Comparison of ENCODE assay signal across 15 mouse cellular contexts in the genomic region with DNA sequence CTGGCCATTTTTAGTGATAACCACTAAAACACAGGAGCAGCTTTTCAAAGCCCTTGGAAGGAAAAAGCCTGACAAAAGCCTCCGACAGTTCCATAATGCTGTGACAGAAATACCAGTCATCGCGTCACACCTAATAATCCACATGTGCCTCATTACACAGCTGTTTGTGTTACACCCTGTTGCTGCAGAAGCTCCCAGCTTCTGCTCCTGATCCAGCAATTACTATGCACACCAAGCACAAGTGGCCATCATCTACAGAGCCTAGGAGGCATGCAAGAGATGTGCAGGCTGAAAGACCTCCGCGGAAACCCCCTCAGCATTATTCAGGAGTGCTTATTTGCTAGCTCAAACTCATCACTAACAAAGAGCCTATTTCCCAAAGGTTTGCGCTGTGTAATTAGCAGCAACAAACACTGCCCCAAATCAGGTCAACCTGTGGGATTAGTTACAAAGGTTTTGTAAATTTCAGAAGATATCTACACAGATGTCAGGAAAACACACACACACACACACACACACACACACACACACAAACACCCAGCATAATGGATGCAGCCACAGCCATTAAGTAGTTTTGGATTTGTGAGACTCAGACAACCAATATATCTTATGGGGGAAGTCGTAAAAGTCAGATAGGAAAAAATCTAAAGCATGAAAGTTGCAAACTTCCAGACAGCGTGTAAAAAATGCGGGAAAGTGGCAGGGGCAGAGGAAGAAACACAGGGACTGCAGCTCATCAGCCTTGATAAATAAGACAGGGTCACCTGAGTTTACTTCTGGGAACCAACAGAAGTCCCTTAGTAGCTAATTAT.
A peak's percentile ranks its signal among the peaks of the same experiment; 100 is the strongest.
DNase-seq lines count a peak whose midpoint lies in the region; ATAC-seq and TF ChIP-seq lines count a peak whose summit lies in the region.
"Had no signal": no experiment of that assay in that cellular context is flagged by ENCODE, and none has a peak within 500 bp of the region (broad histone marks: within the 10 kb centered on the region; RNA-seq: fewer than 3 reads in every experiment).

No protein-coding gene starts in this region.

- no peak overlapping the region for H3K4me3 ChIP-seq in hindbrain, embryonic 13.5 days
- H3K4me3 ChIP-seq in hindbrain, embryonic 12.5 days = no peak overlapping the region
- H3K4me3 ChIP-seq in lung, embryonic 14.5 days (ENCODE audit: low read depth, low read length) = no peak overlapping the region
- H3K4me3 ChIP-seq in lung, postnatal 0 days (ENCODE audit: low read depth, low read length) = no peak overlapping the region
- H3K4me3 ChIP-seq in hindbrain, embryonic 16.5 days (ENCODE audit: low read length) = no peak overlapping the region
- H3K4me3 ChIP-seq in midbrain, embryonic 15.5 days = no peak overlapping the region
- H3K4me3 ChIP-seq: embryonic facial prominence, embryonic 15.5 days; heart, embryonic 15.5 days had no signal

- H3K27ac ChIP-seq in hindbrain, embryonic 13.5 days = 0 out of 2 replicates have a peak overlapping the region, but pooled peaks have one; percentile 15
- no peak overlapping the region for H3K27ac ChIP-seq in hindbrain, embryonic 12.5 days
- H3K27ac ChIP-seq in lung, embryonic 14.5 days (ENCODE audit: low read depth) = no peak overlapping the region
- no peak overlapping the region for H3K27ac ChIP-seq in lung, postnatal 0 days (ENCODE audit: low read length)
- H3K27ac ChIP-seq in hindbrain, embryonic 16.5 days (ENCODE audit: low read depth, low read length) = no peak overlapping the region
- no peak overlapping the region for H3K27ac ChIP-seq in midbrain, embryonic 15.5 days
- H3K27ac ChIP-seq: embryonic facial prominence, embryonic 15.5 days; heart, embryonic 15.5 days had no signal

- no peaks in the 10 kb centered on the region for H3K9me3 ChIP-seq in hindbrain, embryonic 13.5 days
- H3K9me3 ChIP-seq in hindbrain, embryonic 12.5 days (replicated peaks) = no peaks in the 10 kb centered on the region; the same call in 1 of the 2 replicates
- no peaks in the 10 kb centered on the region for H3K9me3 ChIP-seq in lung, embryonic 14.5 days (ENCODE audit: low read depth, low read length)
- no peaks in the 10 kb centered on the region for H3K9me3 ChIP-seq in lung, postnatal 0 days (ENCODE audit: low read length)
- H3K9me3 ChIP-seq in hindbrain, embryonic 16.5 days (ENCODE audit: control insufficient read depth, low read length) = no peaks in the 10 kb centered on the region
- no peaks in the 10 kb centered on the region for H3K9me3 ChIP-seq in midbrain, embryonic 15.5 days
- H3K9me3 ChIP-seq: embryonic facial prominence, embryonic 15.5 days; heart, embryonic 15.5 days had no signal

- H3K27me3 ChIP-seq in hindbrain, embryonic 13.5 days = no peaks in the 10 kb centered on the region
- no peaks in the 10 kb centered on the region for H3K27me3 ChIP-seq in hindbrain, embryonic 12.5 days
- no peaks in the 10 kb centered on the region for H3K27me3 ChIP-seq in lung, embryonic 14.5 days (ENCODE audit: insufficient read depth, low read length)
- no peaks in the 10 kb centered on the region for H3K27me3 ChIP-seq in lung, postnatal 0 days (replicated peaks; ENCODE audit: insufficient read depth, low read length)
- no peaks in the 10 kb centered on the region for H3K27me3 ChIP-seq in hindbrain, embryonic 16.5 days (replicated peaks; ENCODE audit: control insufficient read depth, insufficient read depth, low read length)
- H3K27me3 ChIP-seq in midbrain, embryonic 15.5 days (replicated peaks) = no peaks in the 10 kb centered on the region
- H3K27me3 ChIP-seq: embryonic facial prominence, embryonic 15.5 days; heart, embryonic 15.5 days had no signal

- no peak overlapping the region for H3K9ac ChIP-seq in hindbrain, embryonic 13.5 days
- no peak overlapping the region for H3K9ac ChIP-seq in hindbrain, embryonic 12.5 days
- H3K9ac ChIP-seq in lung, embryonic 14.5 days = no peak overlapping the region
- H3K9ac ChIP-seq in lung, postnatal 0 days (replicated peaks; ENCODE audit: low read depth) = no peak overlapping the region
- peak overlapping the region; percentile 31; the same call in 1 of the 2 replicates for H3K9ac ChIP-seq in hindbrain, embryonic 16.5 days (ENCODE audit: low read depth, low read length)
- no peak overlapping the region for H3K9ac ChIP-seq in midbrain, embryonic 15.5 days
- H3K9ac ChIP-seq: embryonic facial prominence, embryonic 15.5 days; heart, embryonic 15.5 days had no signal

- DNase-seq in lung, embryonic 14.5 days = peak; percentile 65
- no peak for DNase-seq in lung, postnatal 0 days (ENCODE audit: low spot score)
- no peak for DNase-seq in gastrocnemius, postnatal 10 days
- no peak for DNase-seq in gastrocnemius, adult 8-10 months (ENCODE audit: low spot score in 2 of 2)
- DNase-seq: adrenal gland, postnatal 10 days; cerebellum, postnatal 14 days; left cerebral cortex, postnatal 4 days; thymus, postnatal 14 days had no signal

- no peak for TF ChIP-seq CTCF in lung, embryonic 14.5 days (IDR thresholded peaks at IDR 0.05; ENCODE audit: low read depth)
- no peak for TF ChIP-seq CTCF in lung, postnatal 0 days (IDR thresholded peaks at IDR 0.05)

- ATAC-seq in hindbrain, embryonic 13.5 days (ENCODE audit: low FRiP score) = peak; percentile 46; the same call in 1 of the 2 replicates
- no peak for ATAC-seq in hindbrain, embryonic 12.5 days (ENCODE audit: low FRiP score)
- no peak for ATAC-seq in lung, embryonic 14.5 days (ENCODE audit: insufficient read depth)
- ATAC-seq in lung, postnatal 0 days = no peak
- peak; percentile 58 for ATAC-seq in hindbrain, embryonic 16.5 days
- 0 out of 2 replicates have a peak, but pooled peaks have one; percentile 12 for ATAC-seq in midbrain, embryonic 15.5 days (replicated peaks)

- no peak overlapping the region for H3K4me2 ChIP-seq in hindbrain, embryonic 13.5 days
- H3K4me2 ChIP-seq in hindbrain, embryonic 12.5 days (replicated peaks) = no peak overlapping the region
- H3K4me2 ChIP-seq in lung, embryonic 14.5 days = no peak overlapping the region
- H3K4me2 ChIP-seq in lung, postnatal 0 days (replicated peaks; ENCODE audit: low read depth, low read length) = no peak overlapping the region
- no peak overlapping the region for H3K4me2 ChIP-seq in hindbrain, embryonic 16.5 days (ENCODE audit: low read length)
- H3K4me2 ChIP-seq in midbrain, embryonic 15.5 days = no peak overlapping the region
- H3K4me2 ChIP-seq: embryonic facial prominence, embryonic 15.5 days; heart, embryonic 15.5 days had no signal

- no peak for TF ChIP-seq EP300 in lung, postnatal 0 days (IDR thresholded peaks at IDR 0.05)

- H3K36me3 ChIP-seq in hindbrain, embryonic 13.5 days = no peaks in the 10 kb centered on the region
- H3K36me3 ChIP-seq in hindbrain, embryonic 12.5 days = no peaks in the 10 kb centered on the region
- H3K36me3 ChIP-seq in lung, embryonic 14.5 days (ENCODE audit: insufficient read depth) = no peaks in the 10 kb centered on the region
- no peaks in the 10 kb centered on the region for H3K36me3 ChIP-seq in lung, postnatal 0 days (ENCODE audit: insufficient read depth, low read length)
- no peaks in the 10 kb centered on the region for H3K36me3 ChIP-seq in hindbrain, embryonic 16.5 days (ENCODE audit: control insufficient read depth, insufficient read depth, low read length)
- no peaks in the 10 kb centered on the region for H3K36me3 ChIP-seq in midbrain, embryonic 15.5 days (replicated peaks)
- H3K36me3 ChIP-seq: embryonic facial prominence, embryonic 15.5 days; G1E; heart, embryonic 15.5 days had no signal

- peaks cover 19% of the 10 kb centered on the region for H3K4me1 ChIP-seq in hindbrain, embryonic 13.5 days (replicated peaks)
- peaks cover 15% of the 10 kb centered on the region for H3K4me1 ChIP-seq in hindbrain, embryonic 12.5 days
- no peaks in the 10 kb centered on the region for H3K4me1 ChIP-seq in lung, embryonic 14.5 days (ENCODE audit: insufficient read depth)
- no peaks in the 10 kb centered on the region for H3K4me1 ChIP-seq in lung, postnatal 0 days (ENCODE audit: insufficient read depth, low read depth, low read length)
- H3K4me1 ChIP-seq in hindbrain, embryonic 16.5 days (ENCODE audit: control insufficient read depth, insufficient read depth, low read depth, low read length) = peaks cover 3% of the 10 kb centered on the region
- H3K4me1 ChIP-seq in midbrain, embryonic 15.5 days = peaks cover 29% of the 10 kb centered on the region

- WGBS in hindbrain, embryonic 13.5 days = 52% methylated on average over 9 of the region's 9 CpGs
- 61% methylated on average over 9 of the region's 9 CpGs for whole genome bisulfite sequencing in hindbrain, embryonic 12.5 days
- WGBS in lung, embryonic 14.5 days = 44% methylated on average over 9 of the region's 9 CpGs
- 53% methylated on average over 9 of the region's 9 CpGs for WGBS in lung, postnatal 0 days
- 51% methylated on average over 9 of the region's 9 CpGs for WGBS in hindbrain, embryonic 16.5 days
- WGBS in midbrain, embryonic 15.5 days = 44% methylated on average over 9 of the region's 9 CpGs

Comparison
In these comparisons a context has a peak if more than half of its experiments do, and no peak if none do; other contexts are left out.
1. ATAC-seq: peak in hindbrain, embryonic 13.5 days (single experiment), hindbrain, embryonic 16.5 days (single experiment) and midbrain, embryonic 15.5 days (single experiment); none in hindbrain, embryonic 12.5 days (single experiment), lung, embryonic 14.5 days (single experiment) and lung, postnatal 0 days (single experiment).